Mouse (Mus musculus) thymus, postnatal 14 days (tissue): ENCODE results near the gene Ugp2.

ENCODE experiments used
- DNase-seq: peaks from one replicate; pipeline ENCODE4 v3.0.0; 2021

The Ugp2 gene

GRCm38 (mm10) chr11:21332639-21333295 lies 38.2 kb downstream of the Ugp2 start:
- no peak for DNase-seq

DNA sequence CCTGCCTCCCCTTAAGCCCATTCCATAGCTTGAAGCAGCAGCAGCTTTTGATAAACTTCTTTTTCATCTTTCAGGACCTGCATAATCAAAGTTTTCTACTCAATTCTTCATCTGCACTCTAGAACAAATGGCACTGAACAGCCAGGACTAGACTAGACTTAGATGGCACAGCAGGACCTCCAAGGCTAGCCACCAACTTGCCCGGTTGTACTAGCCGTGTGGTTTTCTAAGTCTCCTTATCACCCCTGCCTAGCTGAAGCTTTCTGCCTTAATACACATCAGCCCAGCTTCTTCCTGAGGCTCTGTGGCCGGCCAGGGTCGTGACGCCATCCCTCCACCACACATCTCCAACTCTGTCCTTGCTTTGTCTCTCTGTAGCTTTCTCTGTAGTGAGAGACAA lies 42.9 kb downstream of the Ugp2 start:
- no peak for DNase-seq

DNA sequence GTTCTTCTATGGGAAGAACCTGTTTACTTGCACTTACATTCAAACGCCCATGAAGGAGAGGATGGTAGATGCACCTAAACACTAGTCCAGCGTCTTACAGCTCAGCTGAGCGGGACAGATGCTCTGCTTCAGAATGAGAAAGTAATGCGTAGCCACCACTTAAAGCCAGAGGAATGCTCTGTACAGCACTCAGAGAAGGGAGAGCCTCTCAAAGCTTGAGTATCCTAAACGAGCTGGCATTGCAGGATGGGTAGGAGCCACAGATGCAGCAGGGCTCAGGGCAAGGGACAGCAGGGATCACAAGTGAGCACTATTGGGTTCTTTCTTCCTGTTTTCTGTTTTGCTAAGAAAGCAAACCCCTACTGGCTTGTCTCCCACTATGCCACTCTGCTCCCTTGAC lies 43.5 kb downstream of the Ugp2 start:
- no peak for DNase-seq

DNA sequence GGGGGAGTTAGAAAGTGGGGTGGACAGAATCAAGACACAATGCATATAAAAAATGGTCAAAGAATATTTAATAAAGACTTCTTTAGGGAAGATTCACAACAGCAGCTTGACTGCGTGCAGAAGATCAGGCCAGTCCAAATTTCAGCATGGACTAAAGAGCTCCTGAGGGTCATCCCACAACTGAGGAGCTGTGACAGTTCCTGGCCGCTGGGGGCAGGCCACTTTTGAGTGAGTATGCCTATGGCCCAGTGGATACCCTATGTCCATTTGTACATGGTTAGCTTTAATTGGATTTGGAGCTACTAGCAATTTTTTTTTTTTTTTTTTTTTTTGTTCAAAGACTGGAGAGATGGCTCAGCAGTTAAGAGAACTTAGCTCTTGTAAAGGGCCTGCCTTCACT lies 44.2 kb downstream of the Ugp2 start:
- DNase-seq = no peak

GRCm38 (mm10) chr11:21325781-21326180 lies 45.2 kb downstream of the Ugp2 start:
- no peak for DNase-seq

- DNase-seq = peak; percentile 14
Measured at GRCm38 (mm10) chr11:21322349-21322748, 48.7 kb downstream of the Ugp2 start.

DNA sequence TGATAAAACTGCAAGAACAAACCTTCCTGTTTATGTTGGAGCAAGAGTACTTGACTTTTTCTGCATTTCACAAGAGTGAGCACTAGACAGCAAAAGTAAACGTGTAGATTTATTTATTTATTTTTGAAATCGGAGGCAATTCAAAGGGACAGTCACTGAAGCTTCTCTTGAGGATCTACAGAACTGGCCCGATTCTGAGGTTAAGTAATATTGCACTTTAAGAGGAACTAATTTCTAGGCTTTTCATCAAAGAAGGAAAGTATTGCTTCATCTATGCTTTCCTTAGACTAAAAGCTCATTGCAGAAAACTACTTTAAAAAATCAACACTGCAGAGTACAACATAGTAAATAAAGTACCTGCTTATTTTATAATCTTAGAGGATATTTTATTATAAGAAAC lies 49.4 kb downstream of the Ugp2 start:
- DNase-seq = no peak

- no peak for DNase-seq
Measured at GRCm38 (mm10) chr11:21313922-21314657, 56.9 kb downstream of the Ugp2 start.

DNA sequence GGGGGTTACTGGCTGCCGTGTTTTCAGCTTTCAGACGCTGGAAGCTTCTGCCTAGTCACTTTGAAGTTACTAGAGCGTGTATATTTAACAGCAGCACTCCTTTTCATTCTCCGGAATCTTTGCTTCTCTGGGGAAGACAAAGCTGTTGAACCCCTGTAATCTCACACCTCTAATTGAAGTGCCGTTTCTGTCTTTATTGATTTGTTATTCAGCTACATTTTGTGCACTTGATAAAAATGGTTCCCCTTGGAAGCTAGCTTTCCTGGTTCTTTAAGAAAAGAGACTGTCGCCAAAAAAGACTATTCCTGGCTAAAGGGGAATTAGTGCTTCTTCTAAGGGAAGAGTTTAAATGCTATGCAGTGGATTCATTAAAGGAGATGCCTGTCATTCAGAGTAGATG lies 61.5 kb downstream of the Ugp2 start:
- no peak for DNase-seq

DNA sequence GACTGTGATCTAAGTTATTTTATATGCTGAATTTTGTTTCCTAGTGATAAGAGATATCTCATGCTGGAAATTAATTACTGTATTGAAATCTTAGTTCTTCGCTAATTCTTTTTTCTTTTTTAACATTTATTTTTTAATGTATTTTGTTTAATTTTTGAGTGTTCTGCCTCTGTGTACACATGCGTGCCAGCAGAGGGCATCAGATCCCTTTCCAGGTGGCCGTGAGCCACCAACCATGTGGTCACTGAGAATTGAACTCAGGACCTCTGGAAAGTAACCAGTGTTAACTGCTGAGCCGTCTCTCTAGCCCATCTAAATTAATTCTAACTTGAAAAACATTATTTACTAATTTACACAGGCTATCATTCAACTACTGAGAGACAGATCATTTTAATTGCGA lies 62.9 kb downstream of the Ugp2 start:
- DNase-seq = peak; percentile 37

DNA sequence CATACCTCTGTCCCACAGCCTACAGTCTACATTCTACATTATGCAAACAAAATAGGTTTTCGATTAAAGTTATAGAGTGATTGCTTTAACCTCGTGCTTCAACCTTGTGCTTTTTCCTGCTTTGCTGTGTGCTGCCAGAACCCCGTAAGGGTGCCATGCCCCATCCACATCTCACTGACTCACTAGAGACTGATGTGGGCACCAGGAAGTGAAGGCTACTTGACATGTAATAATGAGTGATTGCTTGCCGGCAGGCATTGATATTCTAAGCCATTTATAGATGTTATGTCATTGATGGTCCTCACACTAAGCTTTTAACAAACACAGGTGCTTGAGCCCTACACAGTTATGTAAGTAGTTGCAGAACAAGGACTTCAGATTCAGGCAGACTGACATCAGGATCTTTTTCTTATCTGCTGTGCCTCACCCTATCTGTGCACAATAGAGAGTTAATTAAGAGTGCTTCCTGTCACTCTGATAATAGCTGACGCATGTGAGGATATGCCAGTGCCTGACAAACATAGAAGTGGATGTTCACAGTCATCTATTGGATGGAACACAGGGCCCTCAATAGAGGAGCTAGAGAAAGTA lies 63.8 kb downstream of the Ugp2 start:
- DNase-seq = no peak

- DNase-seq = peak; percentile 11
Measured at GRCm38 (mm10) chr11:21303619-21304018, 67.4 kb downstream of the Ugp2 start.

- DNase-seq = no peak
Measured at GRCm38 (mm10) chr11:21295486-21295885, 75.5 kb downstream of the Ugp2 start.

GRCm38 (mm10) chr11:21288153-21288552 lies 82.8 kb downstream of the Ugp2 start:
- peak; percentile 10 for DNase-seq

DNA sequence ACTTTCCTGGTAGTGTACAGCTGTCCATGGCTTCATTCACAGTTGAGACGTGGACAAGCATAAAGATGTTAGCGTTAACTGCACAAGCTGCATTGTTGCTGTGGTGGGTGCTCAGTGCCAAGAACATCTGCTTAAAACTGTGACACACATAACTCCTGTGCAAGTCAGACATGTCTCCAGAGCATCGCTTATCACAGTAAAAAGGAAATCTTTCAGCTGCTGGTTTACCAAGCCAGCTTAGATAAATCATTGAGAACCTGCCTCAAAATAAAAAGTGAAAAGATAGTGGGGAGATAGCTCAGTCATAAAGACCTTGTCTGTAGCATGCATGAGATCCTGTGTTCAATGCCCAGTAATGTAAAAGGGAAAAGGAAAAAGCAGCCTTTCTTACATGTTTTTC lies 84.6 kb downstream of the Ugp2 start:
- DNase-seq = no peak

- no peak for DNase-seq
Measured at GRCm38 (mm10) chr11:21276151-21276550, 94.8 kb downstream of the Ugp2 start.
